Mouse (Mus musculus) MEL (cell line): ENCODE measurements around the gene Nudt14. TPM values are rescaled to one million over a fixed set of nuclear protein-coding genes. Genes with fewer than 3 reads are reported as not detected.

Source experiments
- DNase-seq: peaks from one replicate; pipeline ENCODE4 v3.0.0; 2011; ENCODE audit warnings: low read depth, low spot score
- H3K27ac ChIP-seq: 2 replicates; pipeline ENCODE4 v1.5.1; 2012; ENCODE audit warnings: low read depth, mild to moderate bottlenecking, control low read depth, low read length, moderate library complexity; ENCODE audit not compliant: control insufficient read depth
- H3K27me3 ChIP-seq, 2 experiments: fragments of 150-350 bp in 1 of 2; sonication (generic) in 1 of 2; 2 replicates each; pipeline ENCODE4 v1.6.1; 2012; ENCODE audit warnings: low read length in 2 of 2, mild to moderate bottlenecking in 2 of 2, improper control_type of control experiment in 1 of 2, moderate library complexity in 1 of 2; ENCODE audit not compliant: insufficient read depth in 2 of 2, control insufficient read depth in 1 of 2
- H3K36me3 ChIP-seq, 2 experiments: 2 replicates each; pipeline ENCODE4 v1.6.1; 2012 to 2014; ENCODE audit warnings: low read length in 2 of 2, improper control_type of control experiment in 1 of 2, inconsistent platforms in 1 of 2, mild to moderate bottlenecking in 1 of 2; ENCODE audit not compliant: insufficient read depth in 2 of 2, control insufficient read depth in 1 of 2
- H3K4me1 ChIP-seq, 2 experiments: fragments of 150-350 bp in 1 of 2; sonication (generic) in 1 of 2; 2 replicates each; pipeline ENCODE4 v1.6.1; 2012; ENCODE audit warnings: low read length in 2 of 2, improper control_type of control experiment in 1 of 2, mild to moderate bottlenecking in 1 of 2; ENCODE audit not compliant: insufficient read depth in 2 of 2, control insufficient read depth in 1 of 2
- H3K4me3 ChIP-seq, 2 experiments: fragments of 150-350 bp in 1 of 2; sonication (generic) in 1 of 2; 2 replicates each; pipeline ENCODE4 v1.5.1; 2012; ENCODE audit warnings: low read depth in 2 of 2, low read length in 2 of 2, mild to moderate bottlenecking in 2 of 2, moderate library complexity in 2 of 2, control low read depth in 1 of 2, improper control_type of control experiment in 1 of 2; ENCODE audit not compliant: control insufficient read depth in 1 of 2, insufficient read depth in 1 of 2
- H3K79me2 ChIP-seq: 2 replicates; pipeline ENCODE4 v1.6.1; 2012; ENCODE audit warnings: mild to moderate bottlenecking, low read length, moderate library complexity; ENCODE audit not compliant: control insufficient read depth, poor library complexity, insufficient read depth
- H3K9ac ChIP-seq: 2 replicates; pipeline ENCODE4 v1.6.1; 2012; ENCODE audit warnings: low read depth, mild to moderate bottlenecking, control low read depth, low read length, moderate library complexity; ENCODE audit not compliant: control insufficient read depth, poor library complexity, severe bottlenecking
- H3K9me3 ChIP-seq: fragments of 150-350 bp; sonication (generic); replicated peaks from 2 replicates; pipeline ENCODE4 v1.6.1; 2012; ENCODE audit warnings: mild to moderate bottlenecking, low read length, improper control_type of control experiment, moderate library complexity; ENCODE audit not compliant: insufficient read depth
- BHLHE40 ChIP-seq: IDR thresholded peaks from 2 replicates; pipeline ENCODE4 v1.6.1; 2012; ENCODE audit warnings: low read depth, mild to moderate bottlenecking, inconsistent platforms, low read length, improper control_type of control experiment, borderline replicate concordance
- CHD1 ChIP-seq: IDR thresholded peaks from 2 replicates; pipeline ENCODE4 v1.6.1; 2012; ENCODE audit warnings: low read depth, mild to moderate bottlenecking, inconsistent platforms, low read length, improper control_type of control experiment
- CHD2 ChIP-seq: IDR thresholded peaks from 2 replicates; pipeline ENCODE4 v1.6.1; 2011; ENCODE audit warnings: low read length, improper control_type of control experiment
- CTCF ChIP-seq, 3 experiments: IDR thresholded peaks in 2 of 3; conservative IDR thresholded peaks in 1 of 3; 2 replicates each; pipeline ENCODE4 v1.5.1; 2011 to 2012; ENCODE audit warnings: low read length in 3 of 3, low read depth in 2 of 3, mild to moderate bottlenecking in 2 of 3, improper control_type of control experiment in 1 of 3, inconsistent platforms in 1 of 3, mixed read lengths in 1 of 3, moderate library complexity in 1 of 3; ENCODE audit not compliant: control insufficient read depth in 1 of 3, insufficient read depth in 1 of 3, poor library complexity in 1 of 3, severe bottlenecking in 1 of 3
- E2F4 ChIP-seq: IDR thresholded peaks from 2 replicates; pipeline ENCODE4 v1.6.1; 2011; ENCODE audit warnings: low read depth, low read length, improper control_type of control experiment, borderline replicate concordance
- ELF1 ChIP-seq: IDR thresholded peaks from 2 replicates; pipeline ENCODE4 v1.6.1; 2014; ENCODE audit warnings: low read depth, mild to moderate bottlenecking, inconsistent platforms, low read length, improper control_type of control experiment, moderate library complexity
- EP300 ChIP-seq, 2 experiments: IDR thresholded peaks; 2 replicates each; pipeline ENCODE4 v1.6.1; 2011; ENCODE audit warnings: improper control_type of control experiment in 2 of 2, low read length in 2 of 2, low read depth in 1 of 2, mild to moderate bottlenecking in 1 of 2
- ETS1 ChIP-seq: IDR thresholded peaks from 2 replicates; pipeline ENCODE4 v1.6.1; 2012; ENCODE audit warnings: low read depth, mild to moderate bottlenecking, inconsistent platforms, low read length, improper control_type of control experiment, moderate library complexity
- GABPA ChIP-seq: IDR thresholded peaks from 2 replicates; pipeline ENCODE4 v1.6.1; 2012; ENCODE audit warnings: low read depth, mild to moderate bottlenecking, inconsistent platforms, low read length, improper control_type of control experiment, moderate library complexity
- HCFC1 ChIP-seq: IDR thresholded peaks from 2 replicates; pipeline ENCODE4 v1.6.1; 2012; ENCODE audit warnings: low read depth, mild to moderate bottlenecking, inconsistent platforms, low read length, improper control_type of control experiment, moderate library complexity
- JUND ChIP-seq: IDR thresholded peaks from 2 replicates; pipeline ENCODE4 v1.6.1; 2011; ENCODE audit warnings: low read depth, mild to moderate bottlenecking, improper control_type of control experiment, low read length
- MAFK ChIP-seq: IDR thresholded peaks from 2 replicates; pipeline ENCODE4 v1.6.1; 2011; ENCODE audit warnings: low read depth, mild to moderate bottlenecking, low read length, improper control_type of control experiment, borderline replicate concordance
- MXI1 ChIP-seq: IDR thresholded peaks from 2 replicates; pipeline ENCODE4 v1.6.1; 2011; ENCODE audit warnings: mild to moderate bottlenecking, low read depth, low read length, improper control_type of control experiment
- MYB ChIP-seq: IDR thresholded peaks from 2 replicates; pipeline ENCODE4 v1.6.1; 2011; ENCODE audit warnings: mild to moderate bottlenecking, low read depth, low read length, improper control_type of control experiment
- NELFE ChIP-seq: IDR thresholded peaks from 2 replicates; pipeline ENCODE4 v1.6.1; 2011; ENCODE audit warnings: low read depth, low read length, improper control_type of control experiment
- NRF1 ChIP-seq: IDR thresholded peaks from 2 replicates; pipeline ENCODE4 v1.6.1; 2014; ENCODE audit warnings: low read depth, mild to moderate bottlenecking, inconsistent platforms, low read length, improper control_type of control experiment, moderate library complexity; ENCODE audit not compliant: poor library complexity, insufficient read depth, severe bottlenecking
- POLR2A ChIP-seq, 2 experiments: IDR thresholded peaks; 2 replicates each; pipeline ENCODE4 v1.6.1; 2011 to 2012; ENCODE audit warnings: low read length in 2 of 2, mild to moderate bottlenecking in 2 of 2, control low read depth in 1 of 2, improper control_type of control experiment in 1 of 2, low read depth in 1 of 2, moderate library complexity in 1 of 2; ENCODE audit not compliant: control insufficient read depth in 1 of 2, insufficient read depth in 1 of 2, poor library complexity in 1 of 2
- POLR2AphosphoS2 ChIP-seq: IDR thresholded peaks from 2 replicates; pipeline ENCODE4 v1.6.1; 2011; ENCODE audit warnings: low read length, improper control_type of control experiment
- POLR2AphosphoS5 ChIP-seq: IDR thresholded peaks from 2 replicates; pipeline ENCODE4 v1.6.1; 2012; ENCODE audit warnings: low read depth, borderline replicate concordance, mild to moderate bottlenecking, inconsistent platforms, low read length, moderate library complexity, mixed read lengths
- RAD21 ChIP-seq: IDR thresholded peaks from 2 replicates; pipeline ENCODE4 v1.6.1; 2011; ENCODE audit warnings: mild to moderate bottlenecking, low read depth, low read length, improper control_type of control experiment
- RCOR1 ChIP-seq: IDR thresholded peaks from 2 replicates; pipeline ENCODE4 v1.6.1; 2012; ENCODE audit warnings: low read depth, mild to moderate bottlenecking, inconsistent platforms, low read length, improper control_type of control experiment
- SIN3A ChIP-seq: IDR thresholded peaks from 2 replicates; pipeline ENCODE4 v1.6.1; 2012; ENCODE audit warnings: low read length, improper control_type of control experiment, inconsistent platforms
- SMC3 ChIP-seq: IDR thresholded peaks from 2 replicates; pipeline ENCODE4 v1.6.1; 2011; ENCODE audit warnings: low read depth, low read length, improper control_type of control experiment
- TAL1 ChIP-seq: IDR thresholded peaks from 2 replicates; pipeline ENCODE4 v1.6.1; 2012; ENCODE audit warnings: mild to moderate bottlenecking, inconsistent platforms, low read length, moderate library complexity, mixed read lengths
- TBP ChIP-seq: IDR thresholded peaks from 2 replicates; pipeline ENCODE4 v1.8.0; 2011; ENCODE audit warnings: low read depth, low read length, improper control_type of control experiment
- TCF12 ChIP-seq: IDR thresholded peaks from 2 replicates; pipeline ENCODE4 v1.6.1; 2014; ENCODE audit warnings: low read depth, mild to moderate bottlenecking, inconsistent platforms, low read length, improper control_type of control experiment, moderate library complexity
- UBTF ChIP-seq: IDR thresholded peaks from 2 replicates; pipeline ENCODE4 v1.6.1; 2012; ENCODE audit warnings: low read depth, mild to moderate bottlenecking, inconsistent platforms, low read length, improper control_type of control experiment, moderate library complexity, borderline replicate concordance; ENCODE audit not compliant: insufficient read depth
- USF1 ChIP-seq: IDR thresholded peaks from 2 replicates; pipeline ENCODE4 v1.6.1; 2014; ENCODE audit warnings: low read depth, mild to moderate bottlenecking, inconsistent platforms, low read length, improper control_type of control experiment, moderate library complexity
- ZC3H11A ChIP-seq: IDR thresholded peaks from 2 replicates; pipeline ENCODE4 v1.6.1; 2012; ENCODE audit warnings: low read depth, mild to moderate bottlenecking, inconsistent platforms, low read length, improper control_type of control experiment
- ZKSCAN1 ChIP-seq: IDR thresholded peaks from 2 replicates; pipeline ENCODE4 v1.6.1; 2012; ENCODE audit warnings: low read depth, mild to moderate bottlenecking, inconsistent platforms, low read length, improper control_type of control experiment, moderate library complexity
- ZNF384 ChIP-seq: IDR thresholded peaks from 2 replicates; pipeline ENCODE4 v1.6.1; 2012; ENCODE audit warnings: low read depth, mild to moderate bottlenecking, inconsistent platforms, low read length, improper control_type of control experiment
- polyA plus RNA-seq, 2 experiments: library from polyadenylated mRNA; stranded (reverse) in 1 of 2; unstranded in 1 of 2; fragments of >175 nt in 1 of 2; fragments of >200 nt in 1 of 2; gene quantifications; 2 replicates each; pipeline versions ENCODE4 v1.2.1 to v1.2.4; 2012; ENCODE audit warnings: low replicate concordance in 2 of 2, low read depth in 1 of 2; ENCODE audit not compliant: insufficient read length in 2 of 2, insufficient read depth in 1 of 2, missing spikeins in 1 of 2
- total RNA-seq: library from RNA; depleted of rRNA; stranded (reverse); fragments of 300-350 nt; gene quantifications from 2 replicates; pipeline ENCODE4 v1.2.3, GENCODE M21; 2012

Nudt14 gene
- total and polyA plus RNA-seq, 3 experiments = 19.0 to 61.0 TPM; not detected in 1

- Histone ChIP-seq H3K27me3 (no peaks in the 10 kb centered on the region), H3K9ac (no peak overlapping the region), H3K4me3 (no peak overlapping the region), H3K9me3 (no peaks in the 10 kb centered on the region), H3K79me2 (no peaks in the 10 kb centered on the region), H3K27ac (no peak overlapping the region), H3K4me1 (peaks cover 13 to 23% of the 10 kb centered on the region in 2 experiments), H3K36me3 (peaks cover 6 to 18% of the 10 kb centered on the region in 2 experiments)
- TF ChIP-seq MAFK (no peak), GABPA (no peak), TBP (0 out of 2 replicates have a peak, but pooled peaks have one; percentile 28), ZNF384 (no peak), SIN3A (no peak), POLR2AphosphoS2 (no peak), MXI1 (no peak), ETS1 (no peak), E2F4 (no peak), TAL1 (no peak), CTCF (IDR thresholded peaks at IDR 0.05 in 2 of 3, conservative IDR thresholded peaks at IDR 0.05 in 1 of 3; ENCODE audit: control insufficient read depth in 1 of 3, insufficient read depth in 1 of 3, low read depth in 2 of 3, low read length in 3 of 3, poor library complexity in 1 of 3, severe bottlenecking in 1 of 3) (peak in 2 of 3 experiments; percentile 96 to 100; a peak in 4 of 6 replicates), USF1 (peak; percentile 19; the same call in 1 of the 2 replicates), BHLHE40 (no peak), TCF12 (no peak), ELF1 (no peak), HCFC1 (no peak), SMC3 (peak; percentile 94), POLR2A (IDR thresholded peaks at IDR 0.05; ENCODE audit: control insufficient read depth in 1 of 2, insufficient read depth in 1 of 2, low read depth in 1 of 2, low read length in 2 of 2, poor library complexity in 1 of 2) (0 out of 4 replicates have a peak, but pooled peaks of 1 of the 2 experiments have one; percentile 27), ZKSCAN1 (no peak), NRF1 (no peak), RCOR1 (peak; percentile 57), EP300 (IDR thresholded peaks at IDR 0.05; ENCODE audit: low read depth in 1 of 2, low read length in 2 of 2) (no peak), UBTF (no peak), POLR2AphosphoS5 (no peak; the same call in 1 of the 2 replicates), CHD2 (no peak), MYB (no peak), ZC3H11A (peak; percentile 52), NELFE (no peak), CHD1 (no peak), JUND (no peak), RAD21 (peak; percentile 58)
- peak; percentile 89 for DNase-seq
Observed at GRCm38 (mm10) chr12:112955800-112956199, 13.9 kb upstream of the Nudt14 start.
